Mouse (Mus musculus) small intestine, adult 2 months (tissue): ENCODE measurements at regions not wholly inside any gene's neighbourhood (a gene's known extent, or its start where the extent isn't known, plus 50 kb on each side); places are given as distances from the start of the nearest gene placed in this dataset.

ENCODE experiments used
- CTCF ChIP-seq: fragments of 200-500 bp; IDR thresholded peaks from 2 replicates; pipeline ENCODE4 v1.5.1; 2012; ENCODE audit warnings: low read depth, mild to moderate bottlenecking, control low read depth, inconsistent platforms, low read length, moderate library complexity, mixed read lengths; ENCODE audit not compliant: insufficient replicate concordance, insufficient read length; ENCODE audit errors: extremely low read depth
- POLR2A ChIP-seq: fragments of 200-500 bp; IDR thresholded peaks from 2 replicates; pipeline ENCODE4 v1.6.1; 2012; ENCODE audit warnings: low read depth, mild to moderate bottlenecking, control low read depth, inconsistent platforms, low read length, moderate library complexity

- TF ChIP-seq POLR2A, result no peak
- TF ChIP-seq CTCF, result no peak
These were observed 63.0 kb upstream of the Dab2 start for GRCm38 (mm10) chr15:6236583-6236982.
